Mouse (Mus musculus): ENCODE results near the gene Ccdc28b.

Ccdc28b gene

GRCm38 (mm10) chr4:129623681-129624091 lies at the start of gene Ccdc28b:
Gene Ccdc28b (minus strand): TSS chr4:129623947.
- peak in 1 of 2 experiments; percentile 34 for DNase-seq

- peak in 1 of 2 experiments; percentile 14 for DNase-seq
Measured at GRCm38 (mm10) chr4:129672878-129673449, 49.2 kb upstream of the Ccdc28b start.

GRCm38 (mm10) chr4:129672083-129672877 lies 48.5 kb upstream of the Ccdc28b start, which contains the start of gene Kpna6:
Gene Kpna6 (minus strand): TSS chr4:129672767.
- DNase-seq = peak; percentile 65 to 71

GRCm38 (mm10) chr4:129671491-129672082 lies 47.8 kb upstream of the Ccdc28b start:
- DNase-seq = peak in 1 of 2 experiments; percentile 18

- DNase-seq = no peak
Measured at GRCm38 (mm10) chr4:129662255-129662813, 38.6 kb upstream of the Ccdc28b start.

GRCm38 (mm10) chr4:129661584-129661983 lies 37.8 kb upstream of the Ccdc28b start:
- DNase-seq = no peak

- DNase-seq = no peak
Measured at GRCm38 (mm10) chr4:129654770-129655169, 31.0 kb upstream of the Ccdc28b start.

GRCm38 (mm10) chr4:129650359-129650758 lies 26.6 kb upstream of the Ccdc28b start:
- no peak for DNase-seq

GRCm38 (mm10) chr4:129648656-129649055 lies 24.9 kb upstream of the Ccdc28b start:
- DNase-seq = no peak

- DNase-seq = no peak
Measured at GRCm38 (mm10) chr4:129645204-129645603, 21.5 kb upstream of the Ccdc28b start.

- no peak for DNase-seq
Measured at GRCm38 (mm10) chr4:129641756-129642155, 18.0 kb upstream of the Ccdc28b start.

- DNase-seq = peak; percentile 94 to 96
Measured at GRCm38 (mm10) chr4:129640638-129641467, 17.1 kb upstream of the Ccdc28b start, which contains the start of gene Txlna. Gene Txlna (minus strand): TSS chr4:129641065.

- DNase-seq = peak in 1 of 2 experiments; percentile 39
Measured at GRCm38 (mm10) chr4:129640101-129640637, 16.4 kb upstream of the Ccdc28b start.

- DNase-seq = no peak
Measured at GRCm38 (mm10) chr4:129639221-129639620, 15.5 kb upstream of the Ccdc28b start.

GRCm38 (mm10) chr4:129633852-129634251 lies 10.1 kb upstream of the Ccdc28b start:
- DNase-seq = no peak

GRCm38 (mm10) chr4:129631867-129632266 lies 8.1 kb upstream of the Ccdc28b start:
- no peak for DNase-seq

- DNase-seq = no peak
Measured at GRCm38 (mm10) chr4:129630944-129631343, 7.2 kb upstream of the Ccdc28b start.

GRCm38 (mm10) chr4:129626035-129626434 lies 2.3 kb upstream of the Ccdc28b start:
- DNase-seq = no peak

GRCm38 (mm10) chr4:129625496-129625895 lies 1.7 kb upstream of the Ccdc28b start:
- DNase-seq = no peak

- DNase-seq = peak; percentile 54 to 69
Measured at GRCm38 (mm10) chr4:129625029-129625370, 1.3 kb upstream of the Ccdc28b start.

- DNase-seq = peak; percentile 80 to 86
Measured at GRCm38 (mm10) chr4:129624281-129625028, 708 bp upstream of the Ccdc28b start.
